In the genomic region with DNA sequence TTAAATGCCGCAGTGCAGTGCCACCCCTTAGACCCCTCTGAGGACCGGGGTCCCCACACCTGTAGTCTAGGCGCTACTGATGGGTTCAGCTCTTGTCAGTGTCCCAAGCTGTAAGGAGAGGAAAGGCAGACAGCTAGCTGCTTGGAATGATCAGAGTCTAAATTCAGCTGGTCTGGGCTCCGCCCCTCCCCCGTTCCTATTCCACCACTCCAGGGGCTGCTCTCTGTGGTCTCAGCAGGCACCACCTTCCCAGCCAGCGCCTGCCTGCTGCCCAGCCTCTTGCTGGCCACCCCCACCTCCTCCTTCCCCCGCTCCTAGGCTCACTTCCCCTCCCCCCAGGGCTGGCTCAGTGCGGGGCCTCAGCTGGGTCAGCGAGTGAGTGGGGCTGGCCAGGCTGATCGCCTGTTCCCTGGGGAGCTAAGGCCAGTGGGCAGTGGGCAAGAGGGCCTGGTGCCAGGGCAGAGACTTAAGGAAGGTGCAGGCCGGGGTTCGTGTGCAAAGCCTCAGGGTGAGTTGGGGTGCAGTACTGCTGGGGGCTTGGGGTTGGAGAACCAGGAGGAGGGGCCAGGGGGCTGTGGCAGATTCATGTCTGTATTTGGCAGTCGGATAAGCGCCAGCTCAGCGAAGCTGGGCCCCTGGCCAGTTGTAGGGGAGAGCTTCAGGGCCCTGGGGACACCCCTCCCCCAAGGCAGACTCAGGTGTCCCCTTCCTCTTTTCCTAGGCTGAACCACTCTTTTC, we compare ENCODE assay signal across 7 mouse cellular contexts. TPM values are rescaled to one million over a fixed set of nuclear protein-coding genes. Genes with fewer than 3 reads are reported as not detected.
A peak's percentile ranks its signal among the peaks of the same experiment; 100 is the strongest.
DNase-seq lines count a peak whose midpoint lies in the region; ATAC-seq lines count a peak whose summit lies in the region.

No protein-coding gene starts in this region.

- peak; percentile 90 for ATAC-seq in heart, embryonic 15.5 days (replicated peaks; ENCODE audit: insufficient number of reproducible peaks, insufficient read depth, low FRiP score, low read depth)
- ATAC-seq in midbrain, embryonic 11.5 days (ENCODE audit: low FRiP score): peak; percentile 88

- peaks cover 62% of the 10 kb centered on the region for H3K4me1 ChIP-seq in heart, embryonic 15.5 days (replicated peaks)
- H3K4me1 ChIP-seq in midbrain, embryonic 11.5 days (ENCODE audit: control insufficient read depth, insufficient read depth, low read length): peaks cover 26% of the 10 kb centered on the region

- H3K9me3 ChIP-seq in heart, embryonic 15.5 days (replicated peaks): no peaks in the 10 kb centered on the region
- H3K9me3 ChIP-seq in midbrain, embryonic 11.5 days (ENCODE audit: control insufficient read depth, low read length): no peaks in the 10 kb centered on the region

- H3K4me3 ChIP-seq in heart, embryonic 15.5 days: peak overlapping the region; percentile 50
- peak overlapping the region; percentile 13; the same call in 1 of the 2 replicates for H3K4me3 ChIP-seq in midbrain, embryonic 11.5 days (ENCODE audit: low read depth, low read length)

- 6% methylated on average over 15 of the region's 15 CpGs for WGBS in heart, embryonic 15.5 days
- WGBS in midbrain, embryonic 11.5 days: 5% methylated on average over 15 of the region's 15 CpGs

- H3K27me3 ChIP-seq in heart, embryonic 15.5 days: no peaks in the 10 kb centered on the region
- no peaks in the 10 kb centered on the region for H3K27me3 ChIP-seq in midbrain, embryonic 11.5 days (ENCODE audit: control insufficient read depth, insufficient read depth, low read length)

- peaks cover 33% of the 10 kb centered on the region; the same call in 1 of the 2 replicates for H3K36me3 ChIP-seq in heart, embryonic 15.5 days
- no peaks in the 10 kb centered on the region for H3K36me3 ChIP-seq in midbrain, embryonic 11.5 days (ENCODE audit: control insufficient read depth, insufficient read depth, low read length)

- peak overlapping the region; percentile 68 for H3K9ac ChIP-seq in heart, embryonic 15.5 days
- H3K9ac ChIP-seq in midbrain, embryonic 11.5 days (ENCODE audit: low read length): peak overlapping the region; percentile 41

- peak overlapping the region; percentile 63 for H3K4me2 ChIP-seq in heart, embryonic 15.5 days
- H3K4me2 ChIP-seq in midbrain, embryonic 11.5 days: peak overlapping the region; percentile 39

- H3K27ac ChIP-seq in heart, embryonic 15.5 days: peak overlapping the region; percentile 100
- H3K27ac ChIP-seq in midbrain, embryonic 11.5 days (ENCODE audit: low read depth, low read length): peak overlapping the region; percentile 33; the same call in 1 of the 2 replicates

- DNase-seq in 3T3-L1 (ENCODE audit: low read depth, low spot score): peak; percentile 91
- peak; percentile 94 for DNase-seq in Muller cell, postnatal 12 days (ENCODE audit: inconsistent ontology term)
- DNase-seq in fibroblast of lung, adult 2 months (ENCODE audit: low read depth): peak; percentile 76
- DNase-seq in kidney, postnatal 4 days: peak; percentile 85 to 92
- DNase-seq in midbrain, embryonic 11.5 days (ENCODE audit: low spot score, missing footprints): peak; percentile 93
- no peak for DNase-seq in thymus, postnatal 4 days

RNA-seq across cellular contexts. Expression of a gene that starts 24.8 kb away (rescaled TPM):
- 44.5 and 54.4 TPM in 2 replicates for polyA plus RNA-seq in heart, embryonic 15.5 days (2015; fragmentation: Nextera tagmentation; extraction: Ambion mirVana)
- 13.4 and 15.2 TPM in 2 replicates for polyA plus RNA-seq in midbrain, embryonic 11.5 days (2014; fragmentation: Nextera tagmentation; extraction: Ambion mirVana)

RNA-seq across cellular contexts. Expression of a gene that starts 35.8 kb away (rescaled TPM):
- 63.9 and 81.8 TPM in 2 replicates for polyA plus RNA-seq in heart, embryonic 15.5 days (2015; fragmentation: Nextera tagmentation; extraction: Ambion mirVana)
- polyA plus RNA-seq in midbrain, embryonic 11.5 days (2014; fragmentation: Nextera tagmentation; extraction: Ambion mirVana): 56.1 and 56.4 TPM in 2 replicates

RNA-seq across cellular contexts. Expression of a gene that starts 39.8 kb away (rescaled TPM):
- polyA plus RNA-seq in heart, embryonic 15.5 days (2015; fragmentation: Nextera tagmentation; extraction: Ambion mirVana): 374 and 419 TPM in 2 replicates
- 0.52 and 0.68 TPM in 2 replicates for polyA plus RNA-seq in midbrain, embryonic 11.5 days (2014; fragmentation: Nextera tagmentation; extraction: Ambion mirVana)

RNA-seq across cellular contexts. Expression of a gene that starts 50.3 kb away (rescaled TPM):
- polyA plus RNA-seq in heart, embryonic 15.5 days (2015; fragmentation: Nextera tagmentation; extraction: Ambion mirVana): 0.40 and 0.81 TPM in 2 replicates
- 4.6 and 5.9 TPM in 2 replicates for polyA plus RNA-seq in midbrain, embryonic 11.5 days (2014; fragmentation: Nextera tagmentation; extraction: Ambion mirVana)

Comparison
In these comparisons a context has a peak if more than half of its experiments do, and no peak if none do; other contexts are left out.
1. RNA of a gene that starts 39.8 kb away (polyA plus RNA-seq): 374 to 419 TPM in heart, embryonic 15.5 days; 0.52 to 0.68 TPM in midbrain, embryonic 11.5 days; every median in the first group is over 100 times any median in the second.